Mouse (Mus musculus): Measurements from ENCODE around the gene Six3. TPM values are rescaled to one million over a fixed set of nuclear protein-coding genes. Genes with fewer than 3 reads are reported as not detected.
A peak's percentile ranks its signal among the peaks of the same experiment; 100 is the strongest.

Six3 gene
- polyA plus RNA-seq, 1 experiment from 2014 or later = 19.8 TPM

GRCm38 (mm10) chr17:85599520-85599919, 13.9 kb upstream of the Six3 start:
- WGBS = 59% methylated on average over 9 of the region's 9 CpGs
- no peak overlapping the region for H3K27ac ChIP-seq (replicated peaks)
- H3K9ac ChIP-seq (replicated peaks) = no peak overlapping the region
- no peak overlapping the region for H3K4me3 ChIP-seq
- no peaks in the 10 kb centered on the region for H3K36me3 ChIP-seq
- H3K27me3 ChIP-seq = peaks cover 72% of the 10 kb centered on the region
- no peaks in the 10 kb centered on the region for H3K9me3 ChIP-seq
- no peak for ATAC-seq (ENCODE audit: low FRiP score, low read depth)
- H3K4me1 ChIP-seq = no peaks in the 10 kb centered on the region
- no peak overlapping the region for H3K4me2 ChIP-seq (replicated peaks)

GRCm38 (mm10) chr17:85606463-85606862, 6.9 kb upstream of the Six3 start:
- H3K4me1 ChIP-seq = peaks cover 19% of the 10 kb centered on the region
- no peak overlapping the region for H3K4me3 ChIP-seq
- H3K9me3 ChIP-seq = no peaks in the 10 kb centered on the region
- ATAC-seq (ENCODE audit: low FRiP score, low read depth) = no peak
- no peak overlapping the region for H3K27ac ChIP-seq (replicated peaks)
- WGBS = 5% methylated on average over 3 of the region's 3 CpGs
- no peak overlapping the region for H3K9ac ChIP-seq (replicated peaks)
- H3K36me3 ChIP-seq = no peaks in the 10 kb centered on the region
- H3K27me3 ChIP-seq = peaks cover 87% of the 10 kb centered on the region
- no peak overlapping the region for H3K4me2 ChIP-seq (replicated peaks)

DNA sequence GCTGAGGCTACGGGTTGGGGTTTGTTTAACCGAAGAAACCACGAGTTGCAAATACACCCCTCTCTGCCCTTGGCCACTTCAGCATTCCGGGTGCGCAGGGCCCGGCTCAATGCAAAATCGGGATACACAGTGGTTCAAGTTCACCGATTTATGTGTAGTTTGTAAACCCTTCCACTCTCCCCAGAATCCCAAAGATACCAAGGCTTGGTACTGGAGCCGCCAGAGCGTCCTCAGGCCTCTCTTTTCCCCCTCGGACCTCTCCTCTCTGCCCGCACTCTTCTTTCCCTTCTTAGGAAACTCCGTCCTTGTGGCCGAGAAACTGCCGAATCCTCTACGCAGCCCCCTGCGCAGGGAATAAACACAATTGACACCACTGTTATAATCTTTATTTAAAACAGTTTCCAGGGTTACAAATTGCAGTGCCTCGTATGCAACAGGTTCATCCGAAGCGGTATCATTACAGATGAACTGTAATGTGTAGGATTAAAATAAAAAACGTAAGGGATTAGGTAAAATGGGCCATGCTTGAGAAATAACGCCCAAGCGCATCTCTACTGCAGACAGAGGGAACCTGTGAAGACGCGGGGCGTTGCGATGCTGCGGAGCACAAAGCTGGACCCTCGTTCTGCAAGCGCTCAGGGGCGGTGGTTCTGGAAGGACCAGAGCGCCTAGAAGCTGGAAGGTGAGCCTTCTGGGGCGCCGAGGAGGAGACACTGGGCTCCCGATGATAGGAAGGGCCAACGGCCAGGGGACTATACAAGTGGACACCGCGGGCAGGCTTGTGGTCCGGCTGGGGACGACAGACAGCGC, 5.6 kb upstream of the Six3 start:
- Histone ChIP-seq H3K9me3 (no peaks in the 10 kb centered on the region), H3K27me3 (peaks cover 88% of the 10 kb centered on the region), H3K36me3 (no peaks in the 10 kb centered on the region), H3K4me1 (peaks cover 19% of the 10 kb centered on the region), H3K9ac (replicated peaks) (no peak overlapping the region), H3K4me3 (peak overlapping the region; percentile 23; the same call in 1 of the 2 replicates), H3K4me2 (replicated peaks) (peak overlapping the region; percentile 39), H3K27ac (replicated peaks) (peak overlapping the region; percentile 67; the same call in 1 of the 2 replicates)
- no peak for ATAC-seq (ENCODE audit: low FRiP score, low read depth)
- under 1% methylated on average over 41 of the region's 41 CpGs for WGBS

GRCm38 (mm10) chr17:85608366-85609093, 4.9 kb upstream of the Six3 start:
- peak; percentile 41; the same call in 1 of the 2 replicates for ATAC-seq (ENCODE audit: low FRiP score, low read depth)
- no peak overlapping the region; the same call in 1 of the 2 replicates for H3K9ac ChIP-seq (replicated peaks)
- H3K4me2 ChIP-seq (replicated peaks) = peak overlapping the region; percentile 39
- under 1% methylated on average over 42 of the region's 42 CpGs for WGBS
- H3K4me3 ChIP-seq = peak overlapping the region; percentile 23
- peak overlapping the region; percentile 67 for H3K27ac ChIP-seq (replicated peaks)
- H3K4me1 ChIP-seq = peaks cover 23% of the 10 kb centered on the region
- no peaks in the 10 kb centered on the region for H3K9me3 ChIP-seq
- peaks cover 88% of the 10 kb centered on the region for H3K27me3 ChIP-seq
- H3K36me3 ChIP-seq = no peaks in the 10 kb centered on the region

DNA sequence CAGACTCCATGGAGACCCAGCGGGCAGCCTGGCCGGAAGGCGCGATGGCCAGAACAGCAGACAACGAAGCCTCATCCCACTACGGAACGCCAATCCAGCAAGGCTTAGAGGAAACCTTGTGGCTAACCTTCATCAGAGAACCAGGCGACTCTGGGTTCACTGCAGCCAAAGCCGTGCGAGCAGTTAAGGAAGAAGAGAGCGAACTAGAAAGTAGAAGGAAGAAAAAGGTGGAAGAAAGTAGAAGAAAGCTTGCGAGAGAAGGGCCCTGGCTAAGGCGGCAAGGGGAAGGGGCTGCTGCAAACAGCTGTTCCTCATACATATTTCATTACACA, 4.3 kb upstream of the Six3 start:
- 1% methylated on average over 13 of the region's 13 CpGs for whole genome bisulfite sequencing
- H3K4me3 ChIP-seq = peak overlapping the region; percentile 23

GRCm38 (mm10) chr17:85609621-85610392, 3.6 kb upstream of the Six3 start:
- no peak overlapping the region for H3K27ac ChIP-seq (replicated peaks)

More for the DNA sequence above, 4.3 kb upstream of the Six3 start:
- Histone ChIP-seq H3K4me2 (replicated peaks) (peak overlapping the region; percentile 39), H3K9ac (replicated peaks) (no peak overlapping the region), H3K4me1 (peaks cover 24% of the 10 kb centered on the region), H3K27me3 (peaks cover 91% of the 10 kb centered on the region), H3K27ac (replicated peaks) (peak overlapping the region; percentile 67), H3K36me3 (no peaks in the 10 kb centered on the region), H3K9me3 (no peaks in the 10 kb centered on the region)
- 0 out of 2 replicates have a peak, but pooled peaks have one; percentile 2 for ATAC-seq (ENCODE audit: low FRiP score, low read depth)

GRCm38 (mm10) chr17:85610393-85611115, 2.9 kb upstream of the Six3 start:
- 13% methylated on average over 11 of the region's 11 CpGs for WGBS
- Histone ChIP-seq H3K4me1 (peaks cover 34% of the 10 kb centered on the region), H3K36me3 (no peaks in the 10 kb centered on the region), H3K27ac (replicated peaks) (no peak overlapping the region), H3K4me3 (no peak overlapping the region), H3K4me2 (replicated peaks) (no peak overlapping the region), H3K9ac (replicated peaks) (no peak overlapping the region), H3K27me3 (peaks cover 91% of the 10 kb centered on the region), H3K9me3 (no peaks in the 10 kb centered on the region)
- no peak for ATAC-seq (ENCODE audit: low FRiP score, low read depth)

More at GRCm38 (mm10) chr17:85609621-85610392, 3.6 kb upstream of the Six3 start:
- no peak overlapping the region for H3K4me3 ChIP-seq
- 12% methylated on average over 13 of the region's 13 CpGs for WGBS
- no peaks in the 10 kb centered on the region for H3K9me3 ChIP-seq
- H3K4me1 ChIP-seq = peaks cover 29% of the 10 kb centered on the region
- ATAC-seq (ENCODE audit: low FRiP score, low read depth) = no peak
- no peak overlapping the region for H3K4me2 ChIP-seq (replicated peaks)
- H3K36me3 ChIP-seq = no peaks in the 10 kb centered on the region
- H3K9ac ChIP-seq (replicated peaks) = no peak overlapping the region
- H3K27me3 ChIP-seq = peaks cover 91% of the 10 kb centered on the region

DNA sequence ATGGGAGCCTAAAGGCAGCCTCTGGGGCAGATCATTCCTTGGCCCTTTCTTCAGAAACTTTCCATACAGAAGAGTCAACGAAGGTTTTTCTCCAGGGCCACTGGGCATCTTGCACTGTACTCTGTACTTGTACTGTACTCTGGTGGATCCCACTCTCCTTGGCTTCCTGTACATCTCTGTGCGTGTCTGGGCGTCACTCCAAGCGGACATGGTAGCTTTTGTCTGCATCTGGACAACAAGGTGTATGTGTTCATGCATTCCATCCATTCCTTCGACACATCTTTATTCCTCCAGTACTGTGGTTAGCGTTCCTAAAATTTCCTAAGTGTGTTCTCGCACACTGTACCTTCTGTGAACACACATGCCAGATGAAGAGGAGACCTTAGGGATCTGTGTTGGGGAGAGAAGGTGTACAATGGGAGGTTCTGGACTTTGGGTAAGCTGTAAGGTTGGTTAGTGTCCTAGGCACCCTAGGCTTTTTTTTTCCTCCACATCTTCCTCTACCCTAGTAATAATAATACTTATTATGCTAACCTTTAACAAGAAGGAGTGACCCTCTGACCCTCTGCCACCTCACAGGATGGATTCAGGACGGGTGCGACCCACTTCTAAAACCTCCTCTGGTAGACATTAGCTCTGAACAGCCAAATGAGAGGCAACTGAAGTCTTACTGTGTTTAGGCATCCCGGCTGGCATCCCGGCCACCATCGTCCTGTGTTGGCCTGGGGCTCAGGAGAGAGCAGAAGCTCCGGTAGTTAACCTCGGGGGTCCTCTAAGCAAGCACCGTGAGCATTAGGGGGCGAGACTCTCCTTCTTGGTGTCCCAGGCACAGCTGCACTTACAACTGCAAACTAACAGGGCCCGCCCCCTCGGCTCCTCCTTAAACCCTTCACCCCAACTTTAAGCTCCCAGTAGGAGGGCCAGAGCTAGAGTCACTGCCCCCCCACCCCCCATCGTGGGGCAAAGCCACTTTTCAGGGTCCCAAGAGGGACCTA, 1.6 kb upstream of the Six3 start:
- Histone ChIP-seq H3K4me1 (peaks cover 35% of the 10 kb centered on the region), H3K4me2 (replicated peaks) (peak overlapping the region; percentile 18), H3K27me3 (peaks cover 95% of the 10 kb centered on the region), H3K36me3 (no peaks in the 10 kb centered on the region), H3K9me3 (no peaks in the 10 kb centered on the region), H3K27ac (replicated peaks) (peak overlapping the region; percentile 65), H3K9ac (replicated peaks) (peak overlapping the region; percentile 41; the same call in 1 of the 2 replicates), H3K4me3 (peak overlapping the region; percentile 40)
- ATAC-seq (ENCODE audit: low FRiP score, low read depth) = no peak
- WGBS = 14% methylated on average over 19 of the region's 19 CpGs

GRCm38 (mm10) chr17:85612526-85613265, 712 bp upstream of the Six3 start:
- ATAC-seq (ENCODE audit: low FRiP score, low read depth) = no peak
- peak overlapping the region; percentile 41; the same call in 1 of the 2 replicates for H3K9ac ChIP-seq (replicated peaks)
- H3K4me3 ChIP-seq = peak overlapping the region; percentile 40
- H3K4me2 ChIP-seq (replicated peaks) = peak overlapping the region; percentile 52
- no peaks in the 10 kb centered on the region for H3K9me3 ChIP-seq
- H3K27ac ChIP-seq (replicated peaks) = peak overlapping the region; percentile 65
- no peaks in the 10 kb centered on the region for H3K36me3 ChIP-seq
- 2% methylated on average over 31 of the region's 31 CpGs for WGBS
- H3K27me3 ChIP-seq = peaks cover 100% of the 10 kb centered on the region
- H3K4me1 ChIP-seq = peaks cover 35% of the 10 kb centered on the region

Measured in midbrain, embryonic 12.5 days (tissue).